Mouse (Mus musculus) olfactory bulb, adult 2 months (tissue): ENCODE measurements around the gene Akap10.

Experiments
- CTCF ChIP-seq: fragments of 200-500 bp; IDR thresholded peaks from 2 replicates; pipeline ENCODE4 v1.5.1; 2012; ENCODE audit warnings: low read depth, mild to moderate bottlenecking, low read length, moderate library complexity; ENCODE audit not compliant: insufficient read depth
- POLR2A ChIP-seq: fragments of 200-500 bp; IDR thresholded peaks from 2 replicates; pipeline ENCODE4 v1.6.1; 2012; ENCODE audit warnings: mild to moderate bottlenecking, low read depth, low read length, moderate library complexity; ENCODE audit not compliant: insufficient read depth

GRCm38 (mm10) chr11:61930098-61930517 lies at the start of gene Akap10:
- TF ChIP-seq POLR2A (peak; percentile 95), CTCF (no peak)
